Mouse (Mus musculus) limb, embryonic 12.5 days (tissue): ENCODE data around the gene Stk10. TPM values are rescaled to one million over a fixed set of nuclear protein-coding genes. Genes with fewer than 3 reads are reported as not detected.

Experiments
- ATAC-seq: fragments of 200-750 bp; cut with Nextera tagmentation; 2 replicates; pipeline ENCODE4 v1.8.0; 2017; ENCODE audit warnings: low read depth, moderate TSS enrichment; ENCODE audit not compliant: insufficient number of reproducible peaks, insufficient read depth, low FRiP score, low TSS enrichment
- H3K27ac ChIP-seq: fragments of 300-500 bp; sonication (generic); 2 replicates; pipeline ENCODE4 v1.5.1; 2016; ENCODE audit warnings: mild to moderate bottlenecking, moderate library complexity
- H3K27me3 ChIP-seq: fragments of 300-500 bp; sonication (generic); 2 replicates; pipeline ENCODE4 v1.6.1; 2016; ENCODE audit warnings: mild to moderate bottlenecking, moderate library complexity
- H3K36me3 ChIP-seq: fragments of 300-500 bp; sonication (generic); 2 replicates; pipeline ENCODE4 v1.6.1; 2016; ENCODE audit warnings: mild to moderate bottlenecking, moderate library complexity
- H3K4me1 ChIP-seq: fragments of 300-500 bp; sonication (generic); replicated peaks from 2 replicates; pipeline ENCODE4 v1.6.1; 2016
- H3K4me2 ChIP-seq: fragments of 300-500 bp; sonication (generic); 2 replicates; pipeline ENCODE4 v1.6.1; 2016; ENCODE audit warnings: mild to moderate bottlenecking, moderate library complexity
- H3K4me3 ChIP-seq: fragments of 300-500 bp; sonication (generic); replicated peaks from 2 replicates; pipeline ENCODE4 v1.5.1; 2016; ENCODE audit warnings: mild to moderate bottlenecking
- H3K9ac ChIP-seq: fragments of 300-500 bp; sonication (generic); replicated peaks from 2 replicates; pipeline ENCODE4 v1.6.1; 2016; ENCODE audit warnings: mild to moderate bottlenecking, moderate library complexity
- H3K9me3 ChIP-seq: fragments of 300-500 bp; sonication (generic); 2 replicates; pipeline ENCODE4 v1.6.1; 2016; ENCODE audit warnings: mild to moderate bottlenecking, moderate library complexity
- WGBS: fragments of 180-500 bp; shearing (Covaris S2); methylation state at CpG from one replicate; pipeline ENCODE4 v1.1.7; 2016; 5-methylcytosine and 5-hydroxymethylcytosine counted together
- polyA plus RNA-seq: library from polyadenylated mRNA; unstranded; fragments of >200 nt; fragmentation: Nextera tagmentation; extraction: Ambion mirVana; gene quantifications from 2 replicates; pipeline ENCODE4 v1.2.1, GENCODE M21; 2016

Gene Stk10
- polyA plus RNA-seq, 1 experiment from 2014 or later: 2.6 TPM

GRCm38 (mm10) chr11:32551579-32552297 lies 18.6 kb downstream of the Stk10 start:
- 68% methylated on average over 12 of the region's 12 CpGs for WGBS
- no peaks in the 10 kb centered on the region for H3K36me3 ChIP-seq
- H3K27ac ChIP-seq: peak overlapping the region; percentile 26; the same call in 1 of the 2 replicates
- ATAC-seq: no peak
- H3K4me1 ChIP-seq: peaks cover 60% of the 10 kb centered on the region
- H3K4me2 ChIP-seq: no peak overlapping the region
- H3K4me3 ChIP-seq: no peak overlapping the region
- H3K9me3 ChIP-seq: no peaks in the 10 kb centered on the region
- no peaks in the 10 kb centered on the region for H3K27me3 ChIP-seq
- H3K9ac ChIP-seq: no peak overlapping the region

GRCm38 (mm10) chr11:32552401-32553090 lies 19.4 kb downstream of the Stk10 start:
- Histone ChIP-seq H3K27ac (peak overlapping the region; percentile 26), H3K27me3 (no peaks in the 10 kb centered on the region), H3K4me1 (peaks cover 60% of the 10 kb centered on the region), H3K9me3 (no peaks in the 10 kb centered on the region), H3K4me3 (no peak overlapping the region), H3K4me2 (no peak overlapping the region), H3K9ac (no peak overlapping the region), H3K36me3 (no peaks in the 10 kb centered on the region)
- no peak for ATAC-seq
- 57% methylated on average over 13 of the region's 13 CpGs for WGBS

GRCm38 (mm10) chr11:32553311-32554140 lies 20.4 kb downstream of the Stk10 start:
- WGBS: 55% methylated on average over 14 of the region's 14 CpGs
- H3K27ac ChIP-seq: peak overlapping the region; percentile 26; the same call in 1 of the 2 replicates
- H3K9me3 ChIP-seq: no peaks in the 10 kb centered on the region
- H3K4me1 ChIP-seq: peaks cover 57% of the 10 kb centered on the region
- no peak overlapping the region for H3K4me2 ChIP-seq
- no peak overlapping the region for H3K9ac ChIP-seq
- ATAC-seq: no peak
- no peaks in the 10 kb centered on the region for H3K36me3 ChIP-seq
- H3K4me3 ChIP-seq: no peak overlapping the region
- no peaks in the 10 kb centered on the region for H3K27me3 ChIP-seq

- no peak overlapping the region for H3K4me3 ChIP-seq
- no peak overlapping the region for H3K9ac ChIP-seq
- H3K27me3 ChIP-seq: no peaks in the 10 kb centered on the region
- no peaks in the 10 kb centered on the region for H3K36me3 ChIP-seq
- H3K27ac ChIP-seq: no peak overlapping the region
- WGBS: 82% methylated on average over 14 of the region's 14 CpGs
- no peaks in the 10 kb centered on the region for H3K9me3 ChIP-seq
- H3K4me2 ChIP-seq: no peak overlapping the region
- peaks cover 56% of the 10 kb centered on the region for H3K4me1 ChIP-seq
- no peak for ATAC-seq
These were observed 21.3 kb downstream of the Stk10 start for GRCm38 (mm10) chr11:32554141-32555091.

GRCm38 (mm10) chr11:32555103-32555689 lies 22.1 kb downstream of the Stk10 start:
- whole genome bisulfite sequencing: 87% methylated on average over 12 of the region's 12 CpGs
- Histone ChIP-seq H3K4me2 (no peak overlapping the region), H3K9ac (no peak overlapping the region), H3K9me3 (no peaks in the 10 kb centered on the region), H3K36me3 (no peaks in the 10 kb centered on the region), H3K4me3 (no peak overlapping the region), H3K4me1 (peaks cover 49% of the 10 kb centered on the region), H3K27ac (no peak overlapping the region), H3K27me3 (no peaks in the 10 kb centered on the region)
- no peak for ATAC-seq

GRCm38 (mm10) chr11:32556333-32556990 lies 23.4 kb downstream of the Stk10 start:
- Histone ChIP-seq H3K9ac (no peak overlapping the region), H3K9me3 (no peaks in the 10 kb centered on the region), H3K36me3 (no peaks in the 10 kb centered on the region), H3K4me3 (no peak overlapping the region), H3K27me3 (no peaks in the 10 kb centered on the region), H3K27ac (no peak overlapping the region), H3K4me1 (peaks cover 37% of the 10 kb centered on the region), H3K4me2 (no peak overlapping the region)
- no peak for ATAC-seq
- WGBS: 80% methylated on average over 10 of the region's 10 CpGs

- Histone ChIP-seq H3K4me1 (peaks cover 21% of the 10 kb centered on the region), H3K4me3 (no peak overlapping the region), H3K27ac (no peak overlapping the region), H3K27me3 (no peaks in the 10 kb centered on the region), H3K9ac (no peak overlapping the region), H3K4me2 (no peak overlapping the region), H3K36me3 (no peaks in the 10 kb centered on the region), H3K9me3 (no peaks in the 10 kb centered on the region)
- WGBS: 92% methylated on average over 4 of the region's 4 CpGs
- no peak for ATAC-seq
These were observed 24.9 kb downstream of the Stk10 start for GRCm38 (mm10) chr11:32558026-32558425.

- Histone ChIP-seq H3K4me3 (no peak overlapping the region), H3K9ac (no peak overlapping the region), H3K36me3 (no peaks in the 10 kb centered on the region), H3K4me1 (peaks cover 20% of the 10 kb centered on the region), H3K9me3 (no peaks in the 10 kb centered on the region), H3K4me2 (no peak overlapping the region), H3K27me3 (no peaks in the 10 kb centered on the region), H3K27ac (no peak overlapping the region)
- WGBS: 26% methylated on average over 8 of the region's 8 CpGs
- no peak for ATAC-seq
These were observed 25.6 kb downstream of the Stk10 start for GRCm38 (mm10) chr11:32558677-32559076.

- H3K4me3 ChIP-seq: no peak overlapping the region
- H3K4me1 ChIP-seq: peaks cover 30% of the 10 kb centered on the region
- no peak overlapping the region for H3K9ac ChIP-seq
- no peaks in the 10 kb centered on the region for H3K9me3 ChIP-seq
- H3K4me2 ChIP-seq: no peak overlapping the region
- ATAC-seq: no peak
- H3K27me3 ChIP-seq: no peaks in the 10 kb centered on the region
- WGBS: 90% methylated on average over 12 of the region's 12 CpGs
- H3K36me3 ChIP-seq: no peaks in the 10 kb centered on the region
- H3K27ac ChIP-seq: no peak overlapping the region
These were observed 27.1 kb downstream of the Stk10 start for GRCm38 (mm10) chr11:32560015-32560770.
